Mouse (Mus musculus): ENCODE data around the gene Fmnl2. TPM values are rescaled to one million over a fixed set of nuclear protein-coding genes. Genes with fewer than 3 reads are reported as not detected.

Fmnl2 gene
- polyA plus RNA-seq, 1 experiment, result 2.3 TPM

DNA sequence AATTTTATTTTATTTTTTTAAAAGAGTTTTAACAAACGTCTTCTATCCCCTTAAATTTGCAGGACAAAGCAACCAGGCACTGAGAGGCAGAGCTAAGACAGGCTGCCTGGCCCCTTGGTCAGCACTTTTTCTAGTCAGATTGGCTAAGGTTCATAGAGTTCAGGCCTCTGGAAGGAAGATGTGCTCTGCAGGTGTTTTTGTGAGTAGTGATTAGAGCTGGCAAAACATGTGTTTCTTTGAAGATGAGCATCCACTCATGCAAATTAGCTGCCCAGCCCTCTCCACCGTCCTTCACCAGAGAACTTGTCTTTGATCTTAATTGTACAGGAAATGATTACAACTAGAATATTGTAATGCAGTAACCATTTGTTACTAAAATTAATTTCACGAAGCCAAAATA lies 11.2 kb upstream of the Fmnl2 start:
- no peaks in the 10 kb centered on the region for H3K27me3 ChIP-seq (ENCODE audit: control insufficient read depth, insufficient read depth, low read length)
- 51% methylated on average over 3 of the region's 3 CpGs for WGBS
- H3K27ac ChIP-seq (ENCODE audit: insufficient read depth, low read length), result no peak overlapping the region
- H3K4me3 ChIP-seq (ENCODE audit: extremely low read depth, insufficient read depth, insufficient read length), result no peak overlapping the region
- no peaks in the 10 kb centered on the region for H3K36me3 ChIP-seq (ENCODE audit: control insufficient read depth, insufficient read depth, low read length)
- no peak for DNase-seq (ENCODE audit: low read depth in 1 of 2, low spot score in 2 of 2)
- no peak for TF ChIP-seq POLR2A (IDR thresholded peaks at IDR 0.05; ENCODE audit: low read depth, low read length)
- TF ChIP-seq CTCF (IDR thresholded peaks at IDR 0.05; ENCODE audit: extremely low read depth, insufficient read depth, insufficient read length, insufficient replicate concordance), result no peak
- no peaks in the 10 kb centered on the region; the same call in 1 of the 2 replicates for H3K4me1 ChIP-seq (ENCODE audit: control insufficient read depth, insufficient read depth, insufficient read length)

DNA sequence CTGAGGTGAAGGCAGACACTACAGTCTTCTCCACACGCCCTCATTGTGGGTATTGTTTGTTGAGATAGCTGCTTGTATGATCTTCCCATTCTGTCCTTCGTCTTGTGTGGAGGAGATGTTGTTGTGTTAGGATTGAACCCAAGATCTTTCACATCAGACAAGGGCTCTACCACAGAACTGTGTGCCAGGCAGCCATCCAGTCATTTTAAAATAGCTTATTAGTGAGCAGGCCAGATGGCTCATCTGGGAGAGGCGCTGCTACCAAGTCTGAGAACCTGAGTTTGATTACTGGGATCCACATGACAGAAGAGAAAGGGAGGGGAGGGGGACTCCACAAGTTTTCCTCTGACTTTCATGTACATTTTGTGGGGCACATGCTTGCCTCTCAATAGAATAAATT lies 8.6 kb upstream of the Fmnl2 start:
- WGBS, result 91% methylated on average over 3 of the region's 3 CpGs
- TF ChIP-seq POLR2A (IDR thresholded peaks at IDR 0.05; ENCODE audit: low read depth, low read length), result no peak
- TF ChIP-seq CTCF (IDR thresholded peaks at IDR 0.05; ENCODE audit: extremely low read depth, insufficient read depth, insufficient read length, insufficient replicate concordance), result no peak
- no peak for DNase-seq (ENCODE audit: low read depth in 1 of 2, low spot score in 2 of 2)
- Histone ChIP-seq H3K27ac (ENCODE audit: insufficient read depth, low read length) (no peak overlapping the region), H3K4me1 (ENCODE audit: control insufficient read depth, insufficient read depth, insufficient read length) (no peaks in the 10 kb centered on the region; the same call in 1 of the 2 replicates), H3K4me3 (ENCODE audit: extremely low read depth, insufficient read depth, insufficient read length) (no peak overlapping the region), H3K36me3 (ENCODE audit: control insufficient read depth, insufficient read depth, low read length) (no peaks in the 10 kb centered on the region), H3K27me3 (ENCODE audit: control insufficient read depth, insufficient read depth, low read length) (no peaks in the 10 kb centered on the region)

DNA sequence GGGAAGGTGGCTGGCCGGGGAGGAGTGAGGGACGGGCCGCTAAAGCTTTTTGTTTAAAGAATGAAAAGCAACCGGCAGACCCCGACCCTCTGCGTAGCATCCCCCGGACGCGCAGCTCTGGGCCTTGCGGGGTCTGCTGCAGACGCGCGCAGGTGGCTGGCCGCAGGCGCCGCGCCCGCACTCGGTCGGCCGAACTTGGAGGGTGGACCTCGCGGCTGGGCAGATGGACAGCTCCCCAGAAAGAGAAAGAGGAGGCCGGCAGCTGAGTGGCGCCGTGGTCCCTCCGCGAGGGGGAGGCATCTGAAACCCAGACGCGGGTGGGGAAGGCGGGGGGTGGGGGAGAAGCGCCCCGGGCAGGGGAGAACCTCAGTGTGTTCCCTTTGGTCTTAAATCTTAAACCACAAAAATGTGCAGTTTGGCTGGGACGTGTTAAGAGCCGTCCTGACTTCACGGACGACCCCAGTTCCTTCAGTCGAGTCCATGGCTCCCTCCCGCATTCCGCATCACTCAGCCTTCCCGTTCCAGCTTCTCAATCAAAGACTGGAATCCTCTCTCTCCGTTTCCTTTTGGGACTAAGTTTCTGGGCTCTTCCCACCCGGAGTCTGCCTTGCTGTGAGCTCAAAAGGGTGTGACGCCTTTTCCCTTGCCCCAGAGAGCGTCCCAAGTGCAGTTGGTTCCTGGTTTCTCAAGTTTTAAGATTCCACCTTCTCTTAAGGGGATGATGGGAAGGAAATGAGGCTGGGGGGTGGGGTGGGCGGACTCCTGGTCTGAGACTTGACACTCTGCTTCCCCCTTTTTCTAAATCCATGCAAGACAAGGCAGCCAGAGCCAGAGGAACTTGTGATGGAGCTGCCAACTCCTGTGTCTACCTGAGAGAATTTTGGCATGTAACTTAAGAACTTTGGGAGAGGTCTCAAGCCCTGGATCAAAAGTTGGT lies 1.1 kb downstream of the Fmnl2 start:
- H3K4me1 ChIP-seq (ENCODE audit: control insufficient read depth, insufficient read depth, insufficient read length), result peaks cover 2% of the 10 kb centered on the region; the same call in 1 of the 2 replicates
- WGBS, result 3% methylated on average over 44 of the region's 46 CpGs
- peak overlapping the region; percentile 39 for H3K27ac ChIP-seq (ENCODE audit: insufficient read depth, low read length)
- no peak for TF ChIP-seq POLR2A (IDR thresholded peaks at IDR 0.05; ENCODE audit: low read depth, low read length)
- no peak for TF ChIP-seq CTCF (IDR thresholded peaks at IDR 0.05; ENCODE audit: extremely low read depth, insufficient read depth, insufficient read length, insufficient replicate concordance)
- peaks cover 14% of the 10 kb centered on the region for H3K27me3 ChIP-seq (ENCODE audit: control insufficient read depth, insufficient read depth, low read length)
- peak overlapping the region; percentile 62 for H3K4me3 ChIP-seq (ENCODE audit: extremely low read depth, insufficient read depth, insufficient read length)
- no peaks in the 10 kb centered on the region for H3K36me3 ChIP-seq (ENCODE audit: control insufficient read depth, insufficient read depth, low read length)
- peak in 1 of 2 experiments; percentile 5 for DNase-seq (ENCODE audit: low read depth in 1 of 2, low spot score in 2 of 2)

DNA sequence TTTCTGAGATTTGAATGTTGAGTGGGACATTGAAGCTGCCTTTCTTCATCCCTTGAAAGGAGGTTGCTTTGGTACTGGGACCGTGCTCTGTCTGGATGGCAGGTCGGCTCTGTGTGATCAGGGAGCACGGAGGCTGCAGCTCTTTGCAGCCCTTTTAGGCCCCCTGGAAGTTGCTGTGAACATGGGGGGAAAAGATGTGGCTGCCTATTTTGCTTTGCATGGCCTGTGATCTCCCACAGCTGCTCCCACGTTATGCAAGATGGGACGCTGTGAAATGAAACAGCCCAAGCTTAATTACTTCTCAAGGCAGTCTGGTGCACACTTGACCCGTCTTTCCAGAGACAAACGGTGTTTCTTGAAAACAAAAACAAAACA lies 1.8 kb downstream of the Fmnl2 start:
- no peak overlapping the region; the same call in 1 of the 2 replicates for H3K27ac ChIP-seq (ENCODE audit: insufficient read depth, low read length)
- H3K4me1 ChIP-seq (ENCODE audit: control insufficient read depth, insufficient read depth, insufficient read length), result peaks cover 2% of the 10 kb centered on the region; the same call in 1 of the 2 replicates
- WGBS, result 66% methylated on average over 7 of the region's 7 CpGs
- H3K36me3 ChIP-seq (ENCODE audit: control insufficient read depth, insufficient read depth, low read length), result no peaks in the 10 kb centered on the region
- H3K27me3 ChIP-seq (ENCODE audit: control insufficient read depth, insufficient read depth, low read length), result peaks cover 14% of the 10 kb centered on the region
- no peak for DNase-seq (ENCODE audit: low read depth in 1 of 2, low spot score in 2 of 2)
- TF ChIP-seq CTCF (IDR thresholded peaks at IDR 0.05; ENCODE audit: extremely low read depth, insufficient read depth, insufficient read length, insufficient replicate concordance) (no peak), POLR2A (IDR thresholded peaks at IDR 0.05; ENCODE audit: low read depth, low read length) (no peak)
- no peak overlapping the region; the same call in 1 of the 2 replicates for H3K4me3 ChIP-seq (ENCODE audit: extremely low read depth, insufficient read depth, insufficient read length)

DNA sequence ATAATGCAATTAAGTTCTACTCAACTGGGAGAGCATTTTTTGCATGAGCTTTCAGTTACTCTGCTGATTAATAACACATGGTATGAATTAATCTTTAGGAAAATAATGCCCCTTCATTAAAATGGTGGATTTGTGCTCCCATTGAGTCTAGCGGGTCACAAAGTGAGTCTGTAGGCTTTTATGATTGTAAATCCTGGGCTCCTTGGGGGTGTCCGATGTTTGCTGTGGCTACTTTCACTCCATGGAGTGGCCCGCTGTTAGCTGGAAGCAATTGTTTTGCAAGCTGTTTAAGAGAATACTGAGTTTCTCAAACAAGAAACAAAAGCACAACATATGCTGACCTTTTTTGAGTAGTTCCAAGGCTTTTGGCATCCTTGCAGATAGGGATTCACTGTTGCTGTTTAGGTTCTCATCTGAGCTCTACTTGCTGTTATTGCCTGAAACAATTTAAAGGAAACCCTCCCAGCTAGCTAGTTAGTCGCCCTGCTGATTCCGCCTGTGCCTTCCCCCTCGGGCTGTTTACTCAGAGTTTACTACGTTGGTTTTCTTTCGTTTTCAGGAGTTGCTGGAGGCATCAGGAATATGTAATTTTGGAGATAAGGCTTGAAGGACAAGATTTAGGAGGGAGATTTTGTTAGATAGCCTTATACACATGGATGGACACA lies 2.6 kb downstream of the Fmnl2 start:
- DNase-seq (ENCODE audit: low read depth in 1 of 2, low spot score in 2 of 2), result no peak
- Histone ChIP-seq H3K36me3 (ENCODE audit: control insufficient read depth, insufficient read depth, low read length) (no peaks in the 10 kb centered on the region), H3K4me3 (ENCODE audit: extremely low read depth, insufficient read depth, insufficient read length) (no peak overlapping the region), H3K27ac (ENCODE audit: insufficient read depth, low read length) (no peak overlapping the region), H3K27me3 (ENCODE audit: control insufficient read depth, insufficient read depth, low read length) (peaks cover 14% of the 10 kb centered on the region), H3K4me1 (ENCODE audit: control insufficient read depth, insufficient read depth, insufficient read length) (peaks cover 2% of the 10 kb centered on the region; the same call in 1 of the 2 replicates)
- TF ChIP-seq CTCF (IDR thresholded peaks at IDR 0.05; ENCODE audit: extremely low read depth, insufficient read depth, insufficient read length, insufficient replicate concordance) (no peak), POLR2A (IDR thresholded peaks at IDR 0.05; ENCODE audit: low read depth, low read length) (no peak)
- WGBS, result 80% methylated on average over 8 of the region's 8 CpGs

DNA sequence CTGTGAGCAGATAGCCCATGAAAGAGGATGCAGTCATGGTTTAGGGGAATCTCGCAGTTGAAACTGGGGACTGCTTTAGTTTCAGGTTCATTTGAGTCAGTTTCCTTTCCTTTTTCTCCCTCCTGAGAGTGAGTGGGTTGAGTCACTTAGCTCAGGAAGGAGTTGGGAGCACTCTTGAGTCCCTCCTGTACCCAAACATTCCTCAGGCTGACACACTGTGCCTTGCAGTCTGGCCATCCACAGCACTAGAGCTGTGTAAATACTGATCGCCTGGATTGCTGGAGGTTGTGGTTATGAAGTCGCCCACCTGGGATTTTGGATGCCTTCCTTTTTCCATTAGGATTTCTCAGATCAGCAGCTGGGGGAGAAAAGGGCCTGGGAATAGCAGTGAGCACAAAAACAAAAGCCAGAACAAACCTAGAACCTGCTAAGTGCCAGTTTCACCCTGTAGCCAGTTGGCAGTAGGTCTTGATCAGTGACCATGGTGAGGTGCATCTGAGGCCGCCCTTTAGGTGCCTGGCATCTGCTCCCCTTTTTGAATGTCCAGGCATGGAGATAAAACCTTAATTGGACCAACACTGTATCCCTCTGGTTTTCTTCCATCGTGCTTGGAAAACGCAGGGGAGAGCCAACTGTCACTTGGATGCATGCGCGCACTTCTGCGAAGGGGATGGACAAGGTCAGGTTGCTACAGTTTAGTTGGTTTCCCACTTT lies 4.5 kb downstream of the Fmnl2 start:
- Histone ChIP-seq H3K27ac (ENCODE audit: insufficient read depth, low read length) (no peak overlapping the region), H3K4me1 (ENCODE audit: control insufficient read depth, insufficient read depth, insufficient read length) (peaks cover 1% of the 10 kb centered on the region; the same call in 1 of the 2 replicates), H3K27me3 (ENCODE audit: control insufficient read depth, insufficient read depth, low read length) (peaks cover 14% of the 10 kb centered on the region), H3K4me3 (ENCODE audit: extremely low read depth, insufficient read depth, insufficient read length) (no peak overlapping the region), H3K36me3 (ENCODE audit: control insufficient read depth, insufficient read depth, low read length) (no peaks in the 10 kb centered on the region)
- TF ChIP-seq POLR2A (IDR thresholded peaks at IDR 0.05; ENCODE audit: low read depth, low read length) (no peak), CTCF (IDR thresholded peaks at IDR 0.05; ENCODE audit: extremely low read depth, insufficient read depth, insufficient read length, insufficient replicate concordance) (no peak)
- WGBS, result 87% methylated on average over 9 of the region's 9 CpGs
- DNase-seq (ENCODE audit: low read depth in 1 of 2, low spot score in 2 of 2), result no peak
